Mouse (Mus musculus) limb, embryonic 14.5 days (tissue): ENCODE data around the gene Ckap2l. TPM values are rescaled to one million over a fixed set of nuclear protein-coding genes. Genes with fewer than 3 reads are reported as not detected.

Experiments used
- ATAC-seq: fragments of 200-750 bp; cut with Nextera tagmentation; 2 replicates; pipeline ENCODE4 v1.8.0; 2017; ENCODE audit warnings: low read depth, moderate number of reproducible peaks, moderate TSS enrichment; ENCODE audit not compliant: low FRiP score
- DNase-seq: peaks from one replicate; pipeline ENCODE4 v3.0.0-alpha.2; 2015; ENCODE audit warnings: low spot score
- H3K27ac ChIP-seq: fragments of 300-500 bp; sonication (generic); replicated peaks from 2 replicates; pipeline ENCODE4 v1.5.1; 2014; ENCODE audit warnings: low read depth, mild to moderate bottlenecking, low read length, moderate library complexity, mixed read lengths
- H3K27me3 ChIP-seq: fragments of 300-500 bp; sonication (generic); 2 replicates; pipeline ENCODE4 v1.6.1; 2014; ENCODE audit warnings: low read length, mixed read lengths; ENCODE audit not compliant: control insufficient read depth, insufficient read depth
- H3K36me3 ChIP-seq: fragments of 300-500 bp; sonication (generic); 2 replicates; pipeline ENCODE4 v1.6.1; 2014; ENCODE audit warnings: mild to moderate bottlenecking, low read length, moderate library complexity, mixed read lengths; ENCODE audit not compliant: control insufficient read depth, insufficient read depth
- H3K4me1 ChIP-seq: fragments of 300-500 bp; sonication (generic); 2 replicates; pipeline ENCODE4 v1.6.1; 2014; ENCODE audit warnings: antibody characterized with exemption, low read length, mixed read lengths; ENCODE audit not compliant: control insufficient read depth, insufficient read depth
- H3K4me2 ChIP-seq: fragments of 300-500 bp; sonication (generic); replicated peaks from 2 replicates; pipeline ENCODE4 v1.6.1; 2014; ENCODE audit warnings: low read depth, mild to moderate bottlenecking, low read length, moderate library complexity; ENCODE audit not compliant: severe bottlenecking
- H3K4me3 ChIP-seq: fragments of 300-500 bp; sonication (generic); replicated peaks from 2 replicates; pipeline ENCODE4 v1.5.1; 2014; ENCODE audit warnings: low read length
- H3K9ac ChIP-seq: fragments of 300-500 bp; sonication (generic); 2 replicates; pipeline ENCODE4 v1.6.1; 2014; ENCODE audit warnings: mild to moderate bottlenecking, low read depth, low read length, moderate library complexity; ENCODE audit not compliant: severe bottlenecking
- H3K9me3 ChIP-seq: fragments of 300-500 bp; sonication (generic); 2 replicates; pipeline ENCODE4 v1.6.1; 2016; ENCODE audit warnings: low read length; ENCODE audit not compliant: control insufficient read depth
- POLR2A ChIP-seq: fragments of 200-500 bp; IDR thresholded peaks from 2 replicates; pipeline ENCODE4 v1.8.0; 2012; ENCODE audit warnings: inconsistent platforms, mild to moderate bottlenecking, moderate library complexity, borderline replicate concordance; ENCODE audit not compliant: insufficient read depth, insufficient read length; ENCODE audit errors: extremely low read depth
- WGBS: fragments of 180-500 bp; shearing (Covaris S2); extraction: QIAGEN DNeasy Blood & Tissue Kit; methylation state at CpG from one replicate; pipeline ENCODE4 v1.1.7; 2014; 5-methylcytosine and 5-hydroxymethylcytosine counted together
- polyA plus RNA-seq, 2 experiments: library from polyadenylated mRNA; depleted of rRNA in 1 of 2; stranded (reverse) in 1 of 2; unstranded in 1 of 2; fragments of >200 nt; fragmentation: Nextera tagmentation in 1 of 2; extraction: Ambion mirVana in 1 of 2; gene quantifications; 2 replicates each; pipeline versions ENCODE4 v1.2.1 to v1.2.3; 2012 to 2014

Ckap2l gene
- polyA plus RNA-seq, 2 experiments: 18.1 to 49.8 TPM

DNA sequence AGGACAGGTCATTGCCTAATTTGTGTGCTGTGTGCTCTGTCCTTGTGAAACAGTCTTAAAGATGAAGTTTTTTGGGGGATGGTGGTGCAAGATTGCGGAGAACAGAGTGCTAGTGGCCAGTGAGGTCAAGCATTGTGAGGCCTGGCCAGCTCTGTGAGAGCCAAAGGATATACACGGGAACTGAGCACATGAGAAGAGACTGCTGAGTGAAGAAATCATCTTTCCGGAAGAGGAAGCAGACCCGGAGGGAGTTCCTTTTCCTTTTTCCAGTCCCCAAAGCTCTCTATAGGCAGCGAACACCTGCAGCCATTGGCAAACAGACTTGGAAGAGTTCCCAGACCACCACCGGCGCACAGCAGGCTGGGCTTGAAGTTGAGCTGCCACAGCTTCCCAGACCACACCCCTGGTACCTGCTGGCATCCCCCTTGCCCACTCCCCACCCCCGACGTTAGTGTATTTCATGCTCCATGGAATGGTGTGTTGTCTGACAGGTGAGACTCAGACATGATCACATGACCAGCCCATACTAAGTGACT is 75.8 kb downstream of the Ckap2l start:
- no peak for DNase-seq
- no peak for ATAC-seq
- H3K4me1 ChIP-seq: no peaks in the 10 kb centered on the region

GRCm38 (mm10) chr2:129218537-129219105 is 78.4 kb downstream of the Ckap2l start:
- Histone ChIP-seq H3K36me3 (no peaks in the 10 kb centered on the region), H3K27me3 (no peaks in the 10 kb centered on the region), H3K9ac (no peak overlapping the region), H3K4me2 (no peak overlapping the region), H3K27ac (no peak overlapping the region), H3K9me3 (no peaks in the 10 kb centered on the region), H3K4me3 (no peak overlapping the region), H3K4me1 (no peaks in the 10 kb centered on the region)
- DNase-seq (no peak), ATAC-seq (no peak)
- WGBS: 69% methylated on average over 4 of the region's 4 CpGs
- no peak for TF ChIP-seq POLR2A

More for the DNA sequence above, 75.8 kb downstream of the Ckap2l start:
- no peak overlapping the region for H3K4me2 ChIP-seq
- no peak overlapping the region for H3K9ac ChIP-seq
- H3K9me3 ChIP-seq: no peaks in the 10 kb centered on the region
- 66% methylated on average over 9 of the region's 9 CpGs for WGBS
- H3K36me3 ChIP-seq: no peaks in the 10 kb centered on the region
- no peak overlapping the region for H3K4me3 ChIP-seq
- no peaks in the 10 kb centered on the region for H3K27me3 ChIP-seq
- no peak for TF ChIP-seq POLR2A
- no peak overlapping the region for H3K27ac ChIP-seq

Other genes starting within 250 kb of the Ckap2l start
- 0.22 and 0.23 TPM in 2 replicates for gene Vinac1, start 249.0 kb downstream of the Ckap2l start, polyA plus RNA-seq (2012; rRNA removed)
- 0.12 TPM in 1 of 2 replicates, not detected in the other for gene Vinac1, start 249.0 kb downstream of the Ckap2l start, polyA plus RNA-seq (2014; fragmentation: Nextera tagmentation; extraction: Ambion mirVana)
- 15.8 and 16.9 TPM in 2 replicates for gene Ttl, start 231.3 kb downstream of the Ckap2l start, polyA plus RNA-seq (2012; rRNA removed)
- gene Ttl, start 231.3 kb downstream of the Ckap2l start, polyA plus RNA-seq (2014; fragmentation: Nextera tagmentation; extraction: Ambion mirVana): 20.2 and 20.4 TPM in 2 replicates
- 38.8 and 48.9 TPM in 2 replicates for gene Polr1b, start 196.2 kb downstream of the Ckap2l start, polyA plus RNA-seq (2012; rRNA removed)
- gene Polr1b, start 196.2 kb downstream of the Ckap2l start, polyA plus RNA-seq (2014; fragmentation: Nextera tagmentation; extraction: Ambion mirVana): 11.5 and 12.2 TPM in 2 replicates
- gene Chchd5, start 167.5 kb downstream of the Ckap2l start, polyA plus RNA-seq (2012; rRNA removed): 32.7 and 33.3 TPM in 2 replicates
- gene Chchd5, start 167.5 kb downstream of the Ckap2l start, polyA plus RNA-seq (2014; fragmentation: Nextera tagmentation; extraction: Ambion mirVana): 32.3 and 34.8 TPM in 2 replicates
- 40.6 and 40.8 TPM in 2 replicates for gene Slc20a1, start 98.4 kb downstream of the Ckap2l start, polyA plus RNA-seq (2012; rRNA removed)
- 28.7 and 32.1 TPM in 2 replicates for gene Slc20a1, start 98.4 kb downstream of the Ckap2l start, polyA plus RNA-seq (2014; fragmentation: Nextera tagmentation; extraction: Ambion mirVana)
- gene Il1a, start 12.8 kb upstream of the Ckap2l start, polyA plus RNA-seq (2012; rRNA removed): 0.04 and 0.06 TPM in 2 replicates
- gene Il1a, start 12.8 kb upstream of the Ckap2l start, polyA plus RNA-seq (2014; fragmentation: Nextera tagmentation; extraction: Ambion mirVana): 0.21 TPM in 1 of 2 replicates, not detected in the other
- gene Il1b, start 73.9 kb upstream of the Ckap2l start, polyA plus RNA-seq (2012; rRNA removed): 0.10 TPM in 1 of 2 replicates, not detected in the other
- not detected in 2 replicates for gene Il1b, start 73.9 kb upstream of the Ckap2l start, polyA plus RNA-seq (2014; fragmentation: Nextera tagmentation; extraction: Ambion mirVana)
- gene F830045P16Rik, start 239.4 kb upstream of the Ckap2l start, polyA plus RNA-seq (2012; rRNA removed): 0.22 and 0.34 TPM in 2 replicates
- gene F830045P16Rik, start 239.4 kb upstream of the Ckap2l start, polyA plus RNA-seq (2014; fragmentation: Nextera tagmentation; extraction: Ambion mirVana): 0.22 and 0.23 TPM in 2 replicates